Mouse (Mus musculus) myocyte (in vitro differentiated cells): ENCODE measurements around the gene Fscn2.

Experiments used
- CEBPB ChIP-seq: IDR thresholded peaks from 2 replicates; pipeline ENCODE4 v1.6.1; 2011; ENCODE audit warnings: mild to moderate bottlenecking, moderate library complexity; ENCODE audit not compliant: poor library complexity, insufficient read depth, severe bottlenecking
- POLR2A ChIP-seq: IDR thresholded peaks from one replicate; pipeline ENCODE4 v1.6.1; 2011; ENCODE audit warnings: low read depth, mild to moderate bottlenecking, control low read depth, moderate library complexity; ENCODE audit not compliant: insufficient read length
- USF1 ChIP-seq: IDR thresholded peaks from one replicate; pipeline ENCODE4 v1.6.1; 2011; ENCODE audit warnings: low read depth, mild to moderate bottlenecking, control low read depth, moderate library complexity

GRCm38 (mm10) chr11:120356319-120356840 lies 5.0 kb upstream of the Fscn2 start:
- TF ChIP-seq POLR2A (no peak), CEBPB (no peak), USF1 (no peak)
